Mouse (Mus musculus) ES-E14 (cell line): ENCODE data around the gene Vwa5b2.

ENCODE experiments used
- CHD2 ChIP-seq: IDR thresholded peaks from 2 replicates; pipeline ENCODE4 v1.6.1; 2014; ENCODE audit warnings: mild to moderate bottlenecking, low read depth, low read length, inconsistent platforms
- HCFC1 ChIP-seq: IDR thresholded peaks from 2 replicates; pipeline ENCODE4 v1.6.1; 2012; ENCODE audit warnings: low read length, inconsistent platforms, borderline replicate concordance; ENCODE audit not compliant: insufficient read depth
- MAFK ChIP-seq: IDR thresholded peaks from 2 replicates; pipeline ENCODE4 v1.6.1; 2014; ENCODE audit warnings: mild to moderate bottlenecking, low read depth, low read length, inconsistent platforms; ENCODE audit not compliant: insufficient read depth
- ZC3H11A ChIP-seq: IDR thresholded peaks from 2 replicates; pipeline ENCODE4 v1.6.1; 2012; ENCODE audit warnings: low read depth, mild to moderate bottlenecking, inconsistent platforms, low read length, borderline replicate concordance
- ZNF384 ChIP-seq: IDR thresholded peaks from 2 replicates; pipeline ENCODE4 v1.6.1; 2012; ENCODE audit warnings: low read depth, low read length, inconsistent platforms

GRCm38 (mm10) chr16:20628871-20629391 is 39.7 kb downstream of the Vwa5b2 start:
- TF ChIP-seq ZC3H11A: no peak
- no peak for TF ChIP-seq MAFK
- TF ChIP-seq ZNF384: no peak
- TF ChIP-seq CHD2: no peak
- no peak for TF ChIP-seq HCFC1
